ENCODE assay signal across 20 mouse cellular contexts in the genomic region with DNA sequence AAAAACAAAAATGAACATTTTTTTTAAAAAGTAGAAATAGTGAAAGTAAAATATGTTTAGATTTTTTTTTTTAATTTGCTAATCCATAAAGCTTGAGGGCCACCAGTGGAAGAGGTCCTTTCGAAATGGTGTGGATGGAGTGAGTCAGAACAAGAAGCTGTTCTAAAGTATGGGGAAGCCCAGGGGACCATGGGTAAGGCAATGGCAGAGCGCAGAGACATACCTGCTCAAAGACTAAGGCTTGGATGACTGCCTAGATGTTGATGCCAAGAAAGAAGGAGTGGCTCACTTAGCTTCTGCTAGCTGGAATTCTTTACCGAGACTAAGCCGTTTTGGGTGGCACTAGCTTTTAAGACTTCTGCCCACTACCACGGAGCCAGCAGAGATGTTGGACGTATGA.
"Had no signal": no experiment of that assay in that cellular context is flagged by ENCODE, and none has a peak within 500 bp of the region (broad histone marks: within the 10 kb centered on the region; RNA-seq: fewer than 3 reads in every experiment).

No protein-coding gene starts in this region.

- H3K9ac ChIP-seq: limb, embryonic 12.5 days; limb, embryonic 15.5 days; liver, embryonic 14.5 days; liver, postnatal 0 days; lung, embryonic 15.5 days; midbrain, embryonic 12.5 days; midbrain, embryonic 15.5 days; neural tube, embryonic 12.5 days; neural tube, embryonic 15.5 days; stomach, embryonic 15.5 days had no signal

- H3K27ac ChIP-seq: limb, embryonic 12.5 days; limb, embryonic 15.5 days; liver, embryonic 14.5 days; lung, embryonic 15.5 days; macrophage; midbrain, embryonic 12.5 days; midbrain, embryonic 15.5 days; neural tube, embryonic 12.5 days; neural tube, embryonic 15.5 days; stomach, embryonic 15.5 days had no signal

- H3K9me3 ChIP-seq: limb, embryonic 15.5 days; lung, embryonic 15.5 days; midbrain, embryonic 12.5 days; midbrain, embryonic 15.5 days; neural tube, embryonic 12.5 days; neural tube, embryonic 15.5 days; stomach, embryonic 15.5 days had no signal

- H3K4me2 ChIP-seq: limb, embryonic 12.5 days; limb, embryonic 15.5 days; liver, embryonic 11.5 days; lung, embryonic 15.5 days; midbrain, embryonic 12.5 days; midbrain, embryonic 15.5 days; neural tube, embryonic 12.5 days; neural tube, embryonic 15.5 days; stomach, embryonic 15.5 days had no signal

- H3K4me1 ChIP-seq: limb, embryonic 12.5 days; neural tube, embryonic 12.5 days had no signal

- ATAC-seq: liver, postnatal 0 days; midbrain, embryonic 15.5 days had no signal

- DNase-seq: kidney, adult 18-20 months; kidney, adult 9 months; kidney, postnatal 14 days; kidney, postnatal 4 days; left cerebral cortex, postnatal 4 days; liver, postnatal 0 days; right cerebral cortex, postnatal 25 days; spleen, adult 18-20 months; thymus, postnatal 25 days had no signal

- H3K27me3 ChIP-seq: limb, embryonic 12.5 days; limb, embryonic 15.5 days; lung, embryonic 15.5 days; midbrain, embryonic 12.5 days; midbrain, embryonic 15.5 days; neural tube, embryonic 12.5 days; neural tube, embryonic 15.5 days; stomach, embryonic 15.5 days had no signal

- H3K36me3 ChIP-seq: limb, embryonic 12.5 days; limb, embryonic 15.5 days; lung, embryonic 15.5 days; midbrain, embryonic 12.5 days; midbrain, embryonic 15.5 days; neural tube, embryonic 12.5 days; neural tube, embryonic 15.5 days; stomach, embryonic 15.5 days had no signal

- H3K4me3 ChIP-seq: limb, embryonic 12.5 days; limb, embryonic 15.5 days; lung, embryonic 15.5 days; midbrain, embryonic 12.5 days; midbrain, embryonic 15.5 days; neural tube, embryonic 12.5 days; neural tube, embryonic 15.5 days; stomach, embryonic 15.5 days had no signal
